Mouse (Mus musculus): Measurements from ENCODE around the gene Nr2e3.

Nr2e3 gene

GRCm38 (mm10) chr9:59960559-59960958, at the start of gene Nr2e3:
TSS of gene Nr2e3 (minus strand) at chr9:59960659.
- in situ Hi-C loops (cut with MboI; ENCODE audit: unreplicated experiment in 2 of 2), result loop anchor here (25.0 kb wide), 4 partner anchors 373 to 1952 kb away; partner anchors contain the start of genes Celf6 (in 1 of the 2) and Rplp1 (in 1 of the 2)

DNA sequence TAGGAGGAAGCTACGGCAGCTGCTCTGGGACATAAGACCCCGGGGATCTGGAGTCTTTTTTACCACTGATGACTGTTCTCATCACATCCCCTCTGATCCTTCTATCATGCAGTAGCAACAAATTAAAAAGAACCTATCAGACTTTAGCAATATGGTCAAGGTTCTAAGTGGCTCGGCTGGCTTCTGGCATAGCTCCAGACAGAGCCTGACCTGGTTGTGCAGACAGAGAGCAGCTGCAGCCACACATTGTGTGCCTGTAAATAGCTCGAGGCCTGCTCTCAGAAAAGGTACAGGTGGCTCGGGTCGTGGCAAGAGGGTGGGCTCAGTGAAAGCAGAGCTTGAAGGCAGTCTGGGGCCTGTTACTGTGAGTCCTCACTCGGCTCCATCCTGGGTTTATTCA, 48.5 kb upstream of the Nr2e3 start:
- in situ Hi-C loops (cut with MboI; ENCODE audit: unreplicated experiment in 2 of 2), result no loop called here

- in situ Hi-C loops (cut with MboI; ENCODE audit: unreplicated experiment in 2 of 2), result no loop called here
Measured at GRCm38 (mm10) chr9:60002323-60002722, 41.9 kb upstream of the Nr2e3 start.

DNA sequence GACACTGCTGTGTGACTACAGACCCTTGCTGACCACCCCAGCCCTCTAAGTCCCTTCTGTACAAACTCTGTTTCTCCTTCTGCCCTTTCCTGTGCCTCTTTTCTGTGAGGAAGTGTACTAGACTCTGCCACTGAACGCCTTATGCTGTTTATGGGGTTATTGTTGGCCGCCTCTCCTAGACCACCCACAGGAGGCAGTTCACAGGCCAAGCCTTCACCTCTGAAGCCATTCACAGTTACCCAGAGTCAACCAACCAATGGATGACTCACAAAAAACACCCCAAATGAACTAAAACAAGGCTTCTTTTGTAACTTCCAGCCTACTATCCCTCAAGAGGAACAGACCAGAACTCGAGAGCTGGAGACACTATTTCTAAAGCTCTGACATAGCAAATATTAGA, 41.0 kb upstream of the Nr2e3 start:
- in situ Hi-C loops (cut with MboI; ENCODE audit: unreplicated experiment in 2 of 2), result no loop called here

GRCm38 (mm10) chr9:59997725-59998124, 37.3 kb upstream of the Nr2e3 start:
- in situ Hi-C loops (cut with MboI; ENCODE audit: unreplicated experiment in 2 of 2), result loop anchor here (25.0 kb wide), 2 partner anchors 1085 to 1435 kb away; partner anchors contain the start of gene Cd276 (in 1 of the 2)

GRCm38 (mm10) chr9:59991407-59991806, 30.9 kb upstream of the Nr2e3 start:
- in situ Hi-C loops (cut with MboI; ENCODE audit: unreplicated experiment in 2 of 2), result loop anchor here (25.0 kb wide), 2 partner anchors 1079 to 1429 kb away; partner anchors contain the start of gene Cd276 (in 1 of the 2)

DNA sequence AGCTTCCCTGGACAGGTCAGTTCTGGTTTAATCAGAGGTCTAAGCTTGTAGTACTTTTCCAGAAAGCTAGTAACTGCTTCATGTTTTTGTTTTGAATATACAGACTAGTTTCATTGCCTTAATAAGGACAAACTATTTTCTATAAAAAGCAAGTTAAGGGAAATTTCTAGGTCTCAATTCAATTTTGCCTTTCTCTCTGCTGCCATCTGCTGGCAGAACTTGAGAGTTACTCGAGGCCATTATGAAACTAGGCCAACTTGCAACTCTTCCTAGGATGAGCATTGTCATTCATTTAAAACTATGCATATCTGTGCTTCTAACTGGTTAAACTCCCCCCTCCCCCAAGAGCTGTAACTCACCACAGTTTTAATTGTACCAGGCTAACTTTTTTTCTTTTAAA, 29.4 kb upstream of the Nr2e3 start:
- in situ Hi-C loops (cut with MboI; ENCODE audit: unreplicated experiment in 2 of 2), result loop anchor here (25.0 kb wide), 2 partner anchors 1078 to 1428 kb away; partner anchors contain the start of gene Cd276 (in 1 of the 2)

DNA sequence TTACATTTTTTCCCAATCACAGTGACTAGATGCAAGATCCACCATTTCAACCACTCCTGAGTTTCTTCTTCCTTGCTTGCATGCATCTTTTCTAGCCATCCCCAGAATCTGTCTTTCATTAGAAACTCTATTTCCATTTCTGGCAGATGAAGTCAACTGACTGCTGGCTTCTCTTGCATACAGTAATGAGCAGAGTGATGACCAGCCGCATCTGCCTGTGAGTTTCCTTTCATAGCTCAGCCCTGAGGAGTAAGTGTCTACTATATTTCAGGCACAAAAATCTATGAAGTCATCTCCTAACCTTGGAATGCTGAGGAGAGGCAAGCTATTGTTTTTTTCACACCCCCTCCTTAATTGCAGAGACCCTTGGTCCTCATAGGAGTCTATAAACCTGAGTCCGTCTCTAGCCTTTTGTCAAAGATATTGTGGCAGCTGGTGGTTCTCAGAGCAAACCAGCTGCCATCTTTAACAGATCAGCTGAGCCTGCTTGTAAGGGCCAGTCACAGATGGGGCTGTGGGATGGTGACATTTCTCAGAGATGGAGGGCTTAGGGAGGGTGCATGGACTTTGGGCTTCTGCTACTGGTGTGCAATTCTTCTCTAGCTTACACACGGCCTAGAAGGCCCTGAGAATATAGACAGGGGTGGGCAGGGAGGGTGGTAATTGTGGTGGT, 25.6 kb upstream of the Nr2e3 start:
- in situ Hi-C loops (cut with MboI; ENCODE audit: unreplicated experiment in 2 of 2), result loop anchor here (25.0 kb wide), 2 partner anchors 1074 to 1424 kb away; partner anchors contain the start of gene Cd276 (in 1 of the 2)

GRCm38 (mm10) chr9:59981116-59981515, 20.7 kb upstream of the Nr2e3 start:
- in situ Hi-C loops (cut with MboI; ENCODE audit: unreplicated experiment in 2 of 2), result loop anchor here (25.0 kb wide), 2 partner anchors 1069 to 1419 kb away; partner anchors contain the start of gene Cd276 (in 1 of the 2)

DNA sequence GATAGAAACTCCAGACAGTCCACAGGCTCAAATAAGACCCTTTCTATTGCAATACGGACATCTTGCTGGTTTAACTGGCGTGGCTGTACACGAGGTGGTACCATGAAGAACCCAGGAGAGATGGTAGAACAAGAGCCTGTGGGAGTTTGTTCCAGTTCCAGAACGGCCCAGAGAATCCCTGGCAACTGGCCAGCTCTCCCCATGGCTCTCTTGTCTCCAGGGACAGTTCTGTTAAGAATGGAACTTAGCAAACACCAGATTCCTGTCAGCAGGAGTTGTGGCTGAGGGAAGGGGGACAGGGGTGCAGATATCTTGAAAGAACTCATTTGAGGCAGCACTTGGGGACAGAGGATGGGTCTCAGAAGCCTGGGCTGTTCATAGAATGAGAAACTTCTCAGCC, 10.8 kb upstream of the Nr2e3 start:
- in situ Hi-C loops (cut with MboI; ENCODE audit: unreplicated experiment in 2 of 2), result loop anchor here (25.0 kb wide), 4 partner anchors 384 to 1941 kb away; partner anchors contain the start of genes Celf6 (in 1 of the 2) and Rplp1 (in 1 of the 2)

- in situ Hi-C loops (cut with MboI; ENCODE audit: unreplicated experiment in 2 of 2), result loop anchor here (5.0 to 25.0 kb wide), 5 partner anchors 247 to 1943 kb away; partner anchors contain the start of genes Celf6 (in 1 of the 2) and Rplp1 (in 1 of the 2)
Measured at GRCm38 (mm10) chr9:59969383-59969782, 8.9 kb upstream of the Nr2e3 start.

DNA sequence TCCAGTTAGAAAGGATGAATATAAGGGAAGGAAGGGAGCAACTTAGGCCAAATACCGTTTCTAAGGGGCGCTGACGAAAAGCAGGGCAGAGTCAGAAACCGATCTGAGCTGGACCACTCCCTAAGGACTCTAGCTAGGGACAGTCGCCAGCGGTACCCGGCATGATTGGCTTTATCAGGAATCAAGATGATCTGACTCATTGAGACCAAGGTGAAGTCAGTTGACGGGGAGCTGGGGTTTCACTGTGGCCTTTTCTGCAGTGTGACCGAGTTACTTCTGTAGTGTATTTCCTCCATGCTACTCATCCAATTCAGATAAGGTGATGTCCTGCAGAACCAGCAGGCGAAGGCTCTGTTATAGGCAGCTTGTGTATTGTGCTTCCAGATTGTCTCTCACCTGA, 4.6 kb upstream of the Nr2e3 start:
- in situ Hi-C loops (cut with MboI; ENCODE audit: unreplicated experiment in 2 of 2), result loop anchor here (5.0 to 25.0 kb wide), 5 partner anchors 243 to 1947 kb away; partner anchors contain the start of genes Celf6 (in 1 of the 2) and Rplp1 (in 1 of the 2)

GRCm38 (mm10) chr9:59964367-59964766, 3.9 kb upstream of the Nr2e3 start:
- in situ Hi-C loops (cut with MboI; ENCODE audit: unreplicated experiment in 2 of 2), result loop anchor here (25.0 kb wide), 4 partner anchors 377 to 1948 kb away; partner anchors contain the start of genes Celf6 (in 1 of the 2) and Rplp1 (in 1 of the 2)

GRCm38 (mm10) chr9:59961201-59961955, 919 bp upstream of the Nr2e3 start:
- in situ Hi-C loops (cut with MboI; ENCODE audit: unreplicated experiment in 2 of 2), result loop anchor here (25.0 kb wide), 4 partner anchors 374 to 1951 kb away; partner anchors contain the start of genes Celf6 (in 1 of the 2) and Rplp1 (in 1 of the 2)

DNA sequence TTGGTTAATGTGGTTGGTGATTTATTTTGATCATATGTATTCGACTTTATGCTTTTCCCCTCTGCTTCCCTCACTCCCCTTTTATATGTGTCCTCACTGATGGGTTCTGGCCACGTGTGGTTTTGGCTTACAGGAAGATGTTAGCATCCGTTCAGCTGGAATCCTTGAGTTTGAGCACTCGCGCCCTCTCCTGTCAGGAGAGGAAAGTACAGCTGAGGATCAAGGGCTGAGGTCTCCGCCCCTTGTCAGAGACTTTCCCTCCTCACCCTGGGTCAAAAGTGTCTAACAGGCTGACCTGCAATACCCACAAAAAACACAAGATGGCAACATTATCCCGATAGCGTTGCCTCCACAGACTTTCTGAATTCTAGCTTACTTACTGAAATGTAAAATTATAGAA, 1.2 kb downstream of the Nr2e3 start:
- in situ Hi-C loops (cut with MboI; ENCODE audit: unreplicated experiment in 2 of 2), result loop anchor here (5.0 to 25.0 kb wide), 5 partner anchors 237 to 1953 kb away; partner anchors contain the start of genes Celf6 (in 1 of the 2) and Rplp1 (in 1 of the 2)

DNA sequence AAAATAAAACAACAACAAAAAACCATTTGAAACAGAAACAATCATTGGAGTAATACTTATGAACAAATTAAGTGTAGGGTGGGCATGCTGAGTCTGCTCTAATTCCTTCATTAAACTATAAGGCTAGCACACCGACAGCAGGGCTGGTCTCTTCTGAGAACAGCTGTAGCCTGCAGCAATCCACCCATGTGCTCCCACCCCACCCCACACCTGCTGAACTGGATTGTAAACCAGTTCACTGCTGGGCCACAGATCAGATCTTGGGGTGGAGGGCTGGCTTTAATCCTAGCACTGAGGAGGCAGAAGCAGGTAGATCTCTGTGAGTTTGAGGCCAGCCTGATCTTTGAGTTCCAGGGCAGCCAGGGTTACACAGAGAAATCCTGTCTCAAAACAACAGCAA, 2.3 kb downstream of the Nr2e3 start:
- in situ Hi-C loops (cut with MboI; ENCODE audit: unreplicated experiment in 2 of 2), result loop anchor here (5.0 to 25.0 kb wide), 5 partner anchors 236 to 1954 kb away; partner anchors contain the start of genes Celf6 (in 1 of the 2) and Rplp1 (in 1 of the 2)

DNA sequence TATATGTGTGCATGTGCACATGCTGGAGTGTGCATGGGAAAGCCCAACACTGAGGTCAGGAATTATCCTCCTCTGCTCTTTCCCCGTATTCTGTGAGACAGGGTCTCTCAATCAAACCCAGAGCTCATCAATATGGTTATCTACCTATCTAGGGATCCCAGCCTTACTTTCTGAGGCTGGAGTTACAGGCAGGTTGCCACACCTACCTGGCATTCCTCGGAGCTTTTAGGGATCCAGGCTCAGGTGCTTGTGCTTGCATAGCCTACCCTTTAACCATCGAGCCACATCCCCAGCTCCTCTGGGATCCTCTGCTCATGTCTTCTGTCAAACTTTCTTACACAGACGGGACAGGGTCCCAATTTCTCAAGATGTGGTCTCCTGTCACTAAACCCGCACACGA, 4.0 kb downstream of the Nr2e3 start:
- in situ Hi-C loops (cut with MboI; ENCODE audit: unreplicated experiment in 2 of 2), result loop anchor here (5.0 to 25.0 kb wide), 5 partner anchors 234 to 1956 kb away; partner anchors contain the start of genes Celf6 (in 1 of the 2) and Rplp1 (in 1 of the 2)

DNA sequence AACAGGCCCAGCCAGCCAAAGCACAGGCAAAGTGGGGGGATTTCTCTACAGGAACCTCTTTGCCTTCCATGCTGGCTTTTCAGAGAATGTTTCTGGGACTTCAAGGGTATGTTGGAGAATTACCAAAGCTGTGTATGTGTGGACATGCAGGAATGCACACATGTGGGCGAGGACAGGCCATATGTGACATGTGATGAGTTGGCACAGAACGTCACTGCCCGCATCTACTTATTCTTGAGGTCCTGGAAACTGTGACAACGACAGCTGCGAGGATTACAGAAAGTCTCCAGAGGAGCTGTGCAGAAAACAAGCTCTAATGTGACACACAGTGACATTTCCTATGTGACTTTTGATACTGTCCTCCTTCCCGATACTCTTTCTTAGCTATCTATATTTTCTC, 4.8 kb downstream of the Nr2e3 start:
- in situ Hi-C loops (cut with MboI; ENCODE audit: unreplicated experiment in 2 of 2), result loop anchor here (5.0 to 25.0 kb wide), 5 partner anchors 233 to 1957 kb away; partner anchors contain the start of genes Celf6 (in 1 of the 2) and Rplp1 (in 1 of the 2)

GRCm38 (mm10) chr9:59955199-59955598, 5.3 kb downstream of the Nr2e3 start:
- in situ Hi-C loops (cut with MboI; ENCODE audit: unreplicated experiment in 2 of 2), result loop anchor here (5.0 to 25.0 kb wide), 5 partner anchors 233 to 1957 kb away; partner anchors contain the start of genes Celf6 (in 1 of the 2) and Rplp1 (in 1 of the 2)

- in situ Hi-C loops (cut with MboI; ENCODE audit: unreplicated experiment in 2 of 2), result loop anchor here (25.0 kb wide), 4 partner anchors 366 to 1959 kb away; partner anchors contain the start of genes Celf6 (in 1 of the 2) and Rplp1 (in 1 of the 2)
Measured at GRCm38 (mm10) chr9:59953556-59953955, 6.9 kb downstream of the Nr2e3 start.

Data from v-Abl transformed pro-B cells (cell line).